ENCODE assay signal across 23 mouse cellular contexts in genomic region chr9:25557378-25557777, GRCm38 (mm10).
"Had no signal": no experiment of that assay in that cellular context is flagged by ENCODE, and none has a peak within 500 bp of the region (broad histone marks: within the 10 kb centered on the region; RNA-seq: fewer than 3 reads in every experiment).

No protein-coding gene starts in this region.

- DNase-seq: kidney, adult 11 months; kidney, adult 8-10 months; kidney, postnatal 10 days; kidney, postnatal 36 days; layer of hippocampus, postnatal 36 days; left cerebral cortex, postnatal 4 days; liver, embryonic 13.5 days; lung, embryonic 14.5 days; right cerebral cortex, adult 18-20 months; right cerebral cortex, postnatal 14 days; right cerebral cortex, postnatal 4 days; spleen, adult 18-20 months; thymus, postnatal 36 days had no signal

- H3K27ac ChIP-seq: kidney, embryonic 15.5 days; limb, embryonic 12.5 days; limb, embryonic 15.5 days; liver, embryonic 13.5 days; macrophage; midbrain, embryonic 10.5 days; midbrain, embryonic 15.5 days; neural tube, embryonic 12.5 days; neural tube, embryonic 15.5 days; stomach, embryonic 15.5 days had no signal

- H3K36me3 ChIP-seq: kidney, embryonic 15.5 days; limb, embryonic 12.5 days; limb, embryonic 15.5 days; liver, embryonic 13.5 days; midbrain, embryonic 10.5 days; midbrain, embryonic 15.5 days; neural tube, embryonic 12.5 days; neural tube, embryonic 15.5 days; stomach, embryonic 15.5 days had no signal

- H3K4me1 ChIP-seq: kidney, embryonic 15.5 days; liver, embryonic 13.5 days; midbrain, embryonic 10.5 days; midbrain, embryonic 15.5 days; neural tube, embryonic 12.5 days; neural tube, embryonic 15.5 days; stomach, embryonic 15.5 days had no signal

- H3K4me2 ChIP-seq: kidney, embryonic 15.5 days; limb, embryonic 12.5 days; limb, embryonic 15.5 days; liver, embryonic 13.5 days; lung, embryonic 14.5 days; midbrain, embryonic 15.5 days; neural tube, embryonic 12.5 days; neural tube, embryonic 15.5 days; stomach, embryonic 15.5 days had no signal

- H3K9me3 ChIP-seq: kidney, embryonic 15.5 days; limb, embryonic 12.5 days; limb, embryonic 15.5 days; liver, embryonic 13.5 days; midbrain, embryonic 10.5 days; midbrain, embryonic 15.5 days; neural tube, embryonic 12.5 days; neural tube, embryonic 15.5 days; stomach, embryonic 15.5 days had no signal

- H3K4me3 ChIP-seq: kidney, embryonic 15.5 days; limb, embryonic 12.5 days; limb, embryonic 15.5 days; liver, embryonic 13.5 days; midbrain, embryonic 10.5 days; midbrain, embryonic 15.5 days; neural tube, embryonic 12.5 days; neural tube, embryonic 15.5 days; stomach, embryonic 15.5 days had no signal

- ATAC-seq: lung, postnatal 0 days; midbrain, embryonic 15.5 days had no signal

- H3K27me3 ChIP-seq: kidney, embryonic 15.5 days; limb, embryonic 12.5 days; limb, embryonic 15.5 days; liver, embryonic 13.5 days; midbrain, embryonic 15.5 days; neural tube, embryonic 12.5 days; neural tube, embryonic 15.5 days; stomach, embryonic 15.5 days had no signal

- H3K9ac ChIP-seq: kidney, embryonic 15.5 days; limb, embryonic 12.5 days; limb, embryonic 15.5 days; liver, embryonic 13.5 days; lung, embryonic 14.5 days; midbrain, embryonic 15.5 days; neural tube, embryonic 12.5 days; neural tube, embryonic 15.5 days; stomach, embryonic 15.5 days had no signal
